Mouse (Mus musculus) kidney, adult 11 months (tissue): ENCODE measurements around the gene Atoh1.

Experiments
- DNase-seq: peaks from one replicate; pipeline ENCODE4 v3.0.0; 2022

Atoh1 gene

GRCm38 (mm10) chr6:64728499-64729198 lies at the start of gene Atoh1:
Gene Atoh1, plus strand, starts transcription at chr6:64729125.
- DNase-seq = peak; percentile 43

- peak; percentile 6 for DNase-seq
Measured at GRCm38 (mm10) chr6:64683974-64684373, 45.0 kb upstream of the Atoh1 start.

- DNase-seq = peak; percentile 3
Measured at GRCm38 (mm10) chr6:64684973-64685372, 44.0 kb upstream of the Atoh1 start.

GRCm38 (mm10) chr6:64688181-64688944 lies 40.6 kb upstream of the Atoh1 start:
- DNase-seq = no peak

- DNase-seq = no peak
Measured at GRCm38 (mm10) chr6:64694688-64695087, 34.2 kb upstream of the Atoh1 start.

GRCm38 (mm10) chr6:64703659-64704058 lies 25.3 kb upstream of the Atoh1 start:
- DNase-seq = no peak

- DNase-seq = peak; percentile 34
Measured at GRCm38 (mm10) chr6:64727751-64728403, 1.0 kb upstream of the Atoh1 start.

- peak; percentile 5 for DNase-seq
Measured at GRCm38 (mm10) chr6:64729231-64730011, 496 bp downstream of the Atoh1 start.

GRCm38 (mm10) chr6:64730030-64730429 lies 1.1 kb downstream of the Atoh1 start:
- DNase-seq = no peak

- DNase-seq = no peak
Measured at GRCm38 (mm10) chr6:64730506-64731020, 1.6 kb downstream of the Atoh1 start.

GRCm38 (mm10) chr6:64731126-64731525 lies 2.2 kb downstream of the Atoh1 start:
- DNase-seq = no peak

- DNase-seq = no peak
Measured at GRCm38 (mm10) chr6:64731621-64732320, 2.8 kb downstream of the Atoh1 start.

- no peak for DNase-seq
Measured at GRCm38 (mm10) chr6:64733311-64733710, 4.4 kb downstream of the Atoh1 start.

GRCm38 (mm10) chr6:64734441-64735320 lies 5.8 kb downstream of the Atoh1 start:
- DNase-seq = no peak

GRCm38 (mm10) chr6:64736317-64736716 lies 7.4 kb downstream of the Atoh1 start:
- DNase-seq = no peak

- no peak for DNase-seq
Measured at GRCm38 (mm10) chr6:64742915-64743489, 14.1 kb downstream of the Atoh1 start.

GRCm38 (mm10) chr6:64754515-64754914 lies 25.6 kb downstream of the Atoh1 start:
- DNase-seq = no peak

- DNase-seq = no peak
Measured at GRCm38 (mm10) chr6:64763901-64764300, 35.0 kb downstream of the Atoh1 start.

- no peak for DNase-seq
Measured at GRCm38 (mm10) chr6:64773430-64773829, 44.5 kb downstream of the Atoh1 start.
